In genomic region chr10:41871564-41871963, GRCm38 (mm10) we compare ENCODE assay signal across 20 mouse cellular contexts.
"Had no signal": no experiment of that assay in that cellular context is flagged by ENCODE, and none has a peak within 500 bp of the region (broad histone marks: within the 10 kb centered on the region; RNA-seq: fewer than 3 reads in every experiment).

No protein-coding gene starts in this region.

- H3K4me1 ChIP-seq: neural tube, embryonic 12.5 days had no signal

- H3K9ac ChIP-seq: intestine, embryonic 15.5 days; lung, embryonic 14.5 days; midbrain, embryonic 15.5 days; neural tube, embryonic 12.5 days; neural tube, embryonic 15.5 days had no signal

- H3K9me3 ChIP-seq: intestine, embryonic 15.5 days; midbrain, embryonic 10.5 days; midbrain, embryonic 15.5 days; neural tube, embryonic 12.5 days; neural tube, embryonic 15.5 days had no signal

- H3K36me3 ChIP-seq: intestine, embryonic 15.5 days; midbrain, embryonic 10.5 days; midbrain, embryonic 15.5 days; neural tube, embryonic 12.5 days; neural tube, embryonic 15.5 days had no signal

- H3K27ac ChIP-seq: intestine, embryonic 15.5 days; layer of hippocampus, adult 2 months; macrophage; midbrain, embryonic 10.5 days; midbrain, embryonic 15.5 days; neural tube, embryonic 12.5 days; neural tube, embryonic 15.5 days; stomach, postnatal 0 days had no signal

- ATAC-seq: intestine, embryonic 15.5 days; lung, postnatal 0 days; midbrain, embryonic 15.5 days had no signal

- H3K27me3 ChIP-seq: intestine, embryonic 15.5 days; midbrain, embryonic 15.5 days; neural tube, embryonic 12.5 days; neural tube, embryonic 15.5 days had no signal

- H3K4me3 ChIP-seq: intestine, embryonic 15.5 days; layer of hippocampus, adult 2 months; midbrain, embryonic 10.5 days; midbrain, embryonic 15.5 days; neural tube, embryonic 12.5 days; neural tube, embryonic 15.5 days had no signal

- DNase-seq: kidney, adult 11 months; kidney, adult 9 months; kidney, postnatal 14 days; layer of hippocampus, adult 9-11 months; lung, embryonic 14.5 days; right cerebral cortex, adult 18-20 months; right cerebral cortex, postnatal 14 days; right cerebral cortex, postnatal 4 days; thymus, adult 2 months; thymus, postnatal 14 days; thymus, postnatal 4 days had no signal

- H3K4me2 ChIP-seq: intestine, embryonic 15.5 days; lung, embryonic 14.5 days; midbrain, embryonic 15.5 days; neural tube, embryonic 12.5 days; neural tube, embryonic 15.5 days had no signal
